Mouse (Mus musculus): ENCODE results near the gene Rmi2.

DNA sequence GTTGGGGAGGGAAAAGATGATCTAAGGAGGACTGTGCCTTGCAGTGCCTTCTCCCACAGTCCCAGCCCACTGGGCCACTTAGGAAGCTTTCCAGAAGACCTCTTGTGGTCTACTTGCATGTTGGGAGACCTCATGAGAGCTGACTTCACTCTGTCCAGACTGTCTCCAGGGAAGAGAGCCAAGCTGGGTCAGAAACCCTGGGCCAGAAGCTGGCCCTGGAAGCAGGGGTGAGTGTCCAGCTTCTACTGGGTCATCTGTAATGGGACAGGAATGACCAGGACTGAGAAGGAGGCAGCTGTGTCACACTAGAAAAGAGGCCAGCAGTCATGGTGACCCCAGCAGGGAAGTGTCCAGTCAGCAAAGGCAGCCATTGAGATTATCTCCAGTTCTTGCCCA lies 30.7 kb downstream of the Rmi2 start:
- TF ChIP-seq GATA1 (IDR thresholded peaks at IDR 0.05; ENCODE audit: low read depth, low read length) (no peak), ETS1 (IDR thresholded peaks at IDR 0.05; ENCODE audit: low read depth, low read length) (no peak), CTCF (IDR thresholded peaks at IDR 0.05 in 2 of 3, conservative IDR thresholded peaks at IDR 0.05 in 1 of 3; ENCODE audit: control insufficient read depth in 1 of 3, insufficient read depth in 1 of 3, low read depth in 2 of 3, low read length in 3 of 3, poor library complexity in 1 of 3, severe bottlenecking in 1 of 3) (no peak), ELF1 (IDR thresholded peaks at IDR 0.05; ENCODE audit: low read depth, low read length) (no peak), TBP (IDR thresholded peaks at IDR 0.05; ENCODE audit: low read depth, low read length) (no peak), USF1 (IDR thresholded peaks at IDR 0.05; ENCODE audit: low read depth, low read length) (no peak), BHLHE40 (IDR thresholded peaks at IDR 0.05; ENCODE audit: borderline replicate concordance, low read depth, low read length) (no peak), MYB (IDR thresholded peaks at IDR 0.05; ENCODE audit: low read depth, low read length) (no peak), POLR2AphosphoS2 (IDR thresholded peaks at IDR 0.05; ENCODE audit: low read length) (no peak), POLR2A (IDR thresholded peaks at IDR 0.05; ENCODE audit: control insufficient read depth in 1 of 2, insufficient read depth in 1 of 2, low read depth in 1 of 2, low read length in 2 of 2, poor library complexity in 1 of 2) (no peak), JUND (IDR thresholded peaks at IDR 0.05; ENCODE audit: low read depth, low read length) (no peak), E2F4 (IDR thresholded peaks at IDR 0.05; ENCODE audit: borderline replicate concordance, low read depth, low read length) (no peak), EP300 (IDR thresholded peaks at IDR 0.05; ENCODE audit: low read depth in 1 of 2, low read length in 2 of 2) (no peak)
